Mouse (Mus musculus) neural tube, embryonic 10.5 days (tissue): Measurements from ENCODE around the gene Patj.

Experiments used
- DNase-seq: peaks from one replicate; pipeline ENCODE4 v3.0.0-alpha.2; 2017; ENCODE audit warnings: low spot score; ENCODE audit errors: extremely low spot score

Gene Patj

DNA sequence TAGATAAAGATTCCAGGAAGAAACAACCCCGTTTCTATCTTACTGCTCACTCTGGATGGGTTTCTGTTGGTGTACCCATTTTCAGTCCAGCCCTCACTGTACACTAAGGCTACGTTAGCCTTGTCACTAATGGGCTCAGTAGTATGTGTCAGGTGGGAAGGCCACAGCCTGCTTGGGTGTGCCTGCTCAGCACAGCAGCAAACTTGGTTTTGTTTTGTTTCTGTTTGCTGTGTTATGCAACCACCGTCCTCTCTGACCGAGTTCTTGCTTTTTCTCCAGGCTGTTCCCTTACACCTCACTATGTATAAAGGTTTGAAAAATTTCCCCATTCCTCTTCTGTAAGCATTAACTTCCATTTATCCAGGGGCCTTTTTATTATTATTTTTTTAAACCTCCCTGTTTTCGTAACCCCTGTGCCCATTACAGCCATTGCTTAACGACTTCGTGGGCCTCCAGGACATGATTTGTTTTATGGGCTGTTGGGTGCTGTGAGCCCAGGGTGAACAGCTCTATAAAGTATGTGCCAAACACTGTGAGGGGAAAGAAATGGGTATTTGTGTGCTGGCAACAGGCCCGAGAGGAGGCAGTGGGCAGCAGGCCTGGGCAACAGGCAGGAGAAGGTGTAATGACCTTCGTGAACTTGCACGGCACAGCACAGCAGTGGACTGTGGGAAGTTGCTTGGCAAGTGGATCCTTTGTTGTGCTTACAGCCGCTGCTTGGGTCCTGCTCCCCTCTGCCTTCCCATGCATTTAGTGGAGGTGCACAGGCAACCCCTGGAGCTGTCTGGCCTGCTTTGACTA is 113.1 kb downstream of the Patj start:
- DNase-seq: no peak

DNA sequence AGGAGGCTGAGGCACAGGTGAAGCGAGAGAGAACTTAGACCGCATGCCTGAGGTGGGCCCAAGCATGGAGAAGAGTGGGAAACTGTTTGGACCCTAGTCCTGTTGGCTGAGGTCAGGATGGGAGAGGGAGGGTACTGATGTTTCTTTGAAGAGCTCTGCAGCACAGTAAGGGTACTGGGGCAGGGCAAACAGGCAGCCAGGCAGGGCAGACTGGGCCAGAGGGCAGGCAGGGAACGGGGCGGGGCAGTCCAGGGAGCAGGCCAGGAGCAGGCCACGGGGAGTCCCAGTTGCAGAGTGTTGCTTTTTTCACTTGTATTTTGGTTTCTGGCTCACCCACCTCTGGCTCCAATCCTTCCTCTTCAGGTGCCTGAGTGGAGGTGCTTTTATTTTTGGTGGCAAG is 114.4 kb downstream of the Patj start:
- no peak for DNase-seq

DNA sequence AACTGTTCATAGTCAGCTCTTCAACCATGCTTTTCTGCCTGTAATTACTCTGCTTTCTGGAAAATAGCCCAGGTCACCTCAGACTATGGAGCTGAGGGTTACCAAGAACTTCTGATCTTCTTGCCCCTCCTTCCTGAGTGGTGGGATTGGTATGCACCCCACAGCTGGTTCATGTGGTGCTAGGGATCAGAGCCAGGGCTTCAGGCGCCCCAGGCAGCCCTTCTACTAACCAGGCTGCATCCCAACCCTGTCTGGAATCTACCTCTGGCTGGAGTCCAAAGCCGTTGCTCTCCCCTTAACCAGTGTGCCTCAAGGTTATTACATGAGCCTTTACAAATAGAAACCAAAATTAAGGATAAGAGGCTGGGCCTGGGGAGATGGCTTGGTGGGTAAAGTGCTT is 115.7 kb downstream of the Patj start:
- no peak for DNase-seq

DNA sequence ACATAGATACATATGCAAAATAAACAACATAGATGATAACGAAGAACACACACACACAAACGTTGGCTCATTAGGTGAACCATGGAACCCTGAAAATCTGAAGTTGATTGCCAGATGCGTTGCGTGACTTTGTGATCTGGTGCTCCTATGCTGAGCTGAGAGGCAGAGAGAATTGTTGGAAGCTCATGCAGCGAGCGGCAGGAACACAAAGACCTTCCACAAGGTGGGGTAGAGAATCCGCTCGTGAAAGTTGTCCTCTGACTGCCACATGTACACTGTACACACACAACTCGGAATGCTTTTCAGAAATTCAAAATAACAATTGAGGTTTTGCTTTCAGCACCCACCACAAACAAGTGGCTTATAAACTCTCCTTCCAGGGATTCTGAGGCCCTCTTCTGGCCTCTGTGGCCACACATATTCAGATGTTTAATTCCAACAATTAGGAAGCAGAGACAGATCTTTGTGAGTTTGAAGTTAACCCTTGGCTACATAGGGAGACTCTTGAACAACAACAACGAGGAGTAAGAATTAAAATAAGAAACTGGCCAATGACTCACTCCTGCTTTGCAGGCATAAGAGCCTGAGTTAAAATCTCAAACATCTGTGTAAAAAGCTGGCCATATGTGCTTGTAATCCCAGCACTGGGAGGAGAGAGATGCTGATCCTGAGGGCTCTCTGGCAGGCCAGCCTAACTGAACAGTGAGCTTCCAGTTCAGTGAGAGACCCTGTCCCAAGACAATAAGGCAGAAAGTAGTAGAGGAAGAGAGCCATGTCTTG is 116.6 kb downstream of the Patj start:
- DNase-seq: no peak

DNA sequence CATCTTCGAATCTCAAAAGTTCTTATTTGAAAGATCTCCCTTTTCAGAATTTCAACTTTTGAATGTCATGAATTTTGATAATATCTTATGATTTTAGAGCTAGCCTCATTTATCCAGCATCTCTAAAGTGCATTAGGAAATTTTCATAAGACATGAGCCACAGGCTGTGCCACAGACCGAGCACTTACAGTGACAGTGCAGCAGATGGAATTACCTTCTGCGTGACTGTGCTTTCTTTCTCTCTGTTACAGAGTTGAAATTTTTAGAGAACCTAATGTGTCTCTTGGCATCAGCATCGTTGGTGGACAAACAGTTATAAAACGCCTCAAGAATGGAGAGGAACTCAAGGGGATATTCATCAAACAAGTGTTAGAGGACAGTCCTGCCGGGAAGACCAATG is 124.9 kb downstream of the Patj start:
- no peak for DNase-seq

DNA sequence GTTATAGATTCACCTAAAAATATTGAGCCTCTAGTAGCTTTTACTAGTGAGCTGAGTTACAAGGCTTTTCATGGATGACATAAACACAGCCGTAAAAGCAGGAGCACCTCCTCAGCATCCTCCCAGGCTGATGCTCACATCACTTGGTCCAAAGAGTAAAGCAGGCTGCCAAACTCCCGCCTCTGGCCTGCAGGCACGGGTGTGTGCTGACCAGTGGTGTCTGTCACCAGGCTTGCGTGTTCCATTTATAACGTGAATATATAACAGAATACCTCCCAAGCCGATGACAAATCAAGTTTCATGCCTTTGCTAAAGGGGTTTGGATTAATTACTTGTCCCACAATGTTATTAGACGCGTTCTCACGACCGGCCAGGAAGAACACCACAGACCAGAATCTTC is 128.9 kb downstream of the Patj start:
- no peak for DNase-seq

DNA sequence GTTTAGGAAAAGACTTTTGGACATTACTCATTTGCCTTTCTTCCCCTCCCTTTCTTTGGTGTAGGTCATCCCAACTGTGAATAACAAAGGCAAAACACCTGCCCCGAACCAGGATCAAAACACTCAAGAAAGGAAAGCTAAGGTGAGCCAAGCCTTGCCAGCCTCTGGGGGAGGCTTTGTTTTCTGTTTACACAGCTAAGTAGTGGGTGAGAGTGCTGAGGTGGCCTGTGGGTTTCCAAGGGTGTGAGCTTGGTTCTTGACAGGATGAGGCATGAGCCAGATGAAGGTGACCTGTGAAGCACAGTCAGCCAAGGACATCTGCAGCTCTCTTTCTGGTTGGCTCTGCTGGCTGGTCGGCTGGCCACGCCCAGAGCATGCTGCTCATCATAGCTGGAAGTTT is 139.9 kb downstream of the Patj start:
- no peak for DNase-seq

DNA sequence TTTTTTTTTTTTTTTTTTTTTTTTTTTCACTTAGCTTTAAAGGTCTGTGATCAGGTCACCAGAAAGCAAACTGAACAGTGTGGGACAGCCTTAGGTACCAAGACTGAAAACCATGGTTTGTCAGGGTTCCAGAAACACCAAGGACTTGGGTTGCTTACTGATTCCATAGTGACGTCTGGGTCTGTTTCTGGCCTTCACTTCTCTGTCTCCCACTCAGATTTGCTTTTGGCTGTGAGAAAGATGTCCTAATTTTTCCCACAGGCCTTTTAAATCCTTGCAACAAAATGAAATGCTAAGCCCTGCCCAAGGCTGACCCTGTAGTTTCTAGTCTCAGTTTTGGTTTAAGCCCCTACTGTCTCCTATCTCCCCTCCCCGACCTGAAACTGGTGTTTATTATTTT is 146.0 kb downstream of the Patj start:
- DNase-seq: no peak

DNA sequence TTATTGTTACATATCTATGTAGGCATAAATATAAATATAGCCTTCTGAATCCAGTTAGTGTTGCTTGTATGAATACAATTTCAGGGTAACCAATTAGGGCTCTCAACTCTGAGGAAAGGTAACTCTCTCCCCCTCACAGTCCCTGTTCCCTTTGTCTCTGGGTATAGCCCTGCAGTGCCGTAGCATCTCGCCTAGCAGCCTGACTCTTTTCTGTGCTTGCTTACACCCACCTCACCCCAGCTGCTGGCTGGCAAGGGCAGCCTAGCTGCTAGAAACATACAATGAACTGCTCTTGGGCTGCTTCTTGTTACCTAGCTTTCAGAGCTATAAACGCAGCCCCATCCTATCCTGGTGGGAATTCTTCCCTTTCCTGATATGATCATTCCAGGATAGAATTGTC is 147.4 kb downstream of the Patj start:
- DNase-seq: no peak

DNA sequence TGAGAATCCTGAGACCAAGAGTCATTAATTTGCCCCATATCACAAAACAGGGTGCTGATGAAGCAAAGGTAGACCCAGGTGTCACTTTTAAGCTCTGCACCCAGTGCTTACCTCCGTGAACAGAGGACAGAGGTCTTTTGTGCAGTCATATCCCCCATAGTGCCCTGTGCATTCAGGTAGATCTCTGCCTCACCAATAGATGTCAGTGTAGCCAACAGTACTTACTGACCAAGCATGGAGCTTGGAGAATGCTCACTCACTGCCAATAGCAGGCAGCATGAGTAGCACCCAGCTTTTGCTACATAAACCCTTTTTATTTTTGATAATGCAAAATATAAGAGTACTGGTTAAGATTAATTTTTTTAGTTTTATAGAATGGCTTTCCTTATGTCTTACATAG is 149.8 kb downstream of the Patj start:
- DNase-seq: no peak

DNA sequence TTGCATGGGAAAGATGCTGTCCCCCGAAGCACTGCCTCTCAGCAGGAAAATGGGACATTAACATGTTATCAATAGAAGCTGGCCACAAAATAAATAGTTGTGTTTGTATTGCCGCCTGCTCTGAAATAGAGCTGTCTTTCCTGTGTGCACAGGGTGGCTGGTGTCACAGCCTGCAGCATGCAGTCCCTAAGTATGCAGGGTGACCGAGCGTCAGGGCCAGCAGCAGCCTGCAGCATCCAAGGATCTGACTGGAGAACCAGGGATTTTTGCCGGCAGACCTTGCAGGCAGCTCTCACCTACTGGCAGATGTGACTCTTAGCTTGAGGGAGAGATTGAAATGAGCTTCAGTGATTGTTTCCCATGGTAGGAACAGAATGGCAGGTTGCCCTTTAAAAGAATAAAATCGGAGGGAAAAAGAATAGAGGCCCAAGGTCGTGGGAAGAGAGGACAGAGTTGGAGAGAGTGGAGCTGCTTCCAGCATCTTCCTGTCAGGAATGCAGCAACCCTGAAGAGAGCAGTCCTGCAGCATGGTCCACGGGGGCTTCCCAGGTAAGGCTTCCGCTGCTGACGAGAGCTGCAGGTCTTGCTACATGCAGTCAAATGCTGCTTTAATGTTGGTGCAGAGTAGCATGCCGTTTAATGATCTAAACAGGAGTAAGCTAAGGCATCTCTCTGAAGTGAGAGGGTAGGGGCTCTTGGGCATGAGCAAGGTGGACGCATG is 151.0 kb downstream of the Patj start:
- DNase-seq: no peak

DNA sequence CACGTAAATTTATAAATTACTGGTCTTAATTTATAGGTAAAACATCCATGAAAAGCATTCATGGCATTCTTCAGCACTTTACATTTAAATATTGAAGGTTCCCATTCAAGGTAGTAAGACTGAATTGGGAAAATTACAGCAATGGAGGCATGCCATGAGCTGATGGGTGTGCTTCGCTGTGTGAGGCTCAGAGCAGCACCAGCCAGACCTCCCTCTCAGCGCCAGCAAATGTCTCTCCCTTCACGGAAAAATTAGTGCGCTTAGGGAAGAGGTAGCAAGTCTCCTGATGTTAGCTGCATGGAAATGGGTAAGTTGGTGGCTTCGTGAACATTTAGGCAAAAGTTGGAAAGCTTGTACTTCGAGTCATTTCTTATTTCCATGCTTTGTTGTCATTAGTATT is 153.9 kb downstream of the Patj start:
- no peak for DNase-seq

DNA sequence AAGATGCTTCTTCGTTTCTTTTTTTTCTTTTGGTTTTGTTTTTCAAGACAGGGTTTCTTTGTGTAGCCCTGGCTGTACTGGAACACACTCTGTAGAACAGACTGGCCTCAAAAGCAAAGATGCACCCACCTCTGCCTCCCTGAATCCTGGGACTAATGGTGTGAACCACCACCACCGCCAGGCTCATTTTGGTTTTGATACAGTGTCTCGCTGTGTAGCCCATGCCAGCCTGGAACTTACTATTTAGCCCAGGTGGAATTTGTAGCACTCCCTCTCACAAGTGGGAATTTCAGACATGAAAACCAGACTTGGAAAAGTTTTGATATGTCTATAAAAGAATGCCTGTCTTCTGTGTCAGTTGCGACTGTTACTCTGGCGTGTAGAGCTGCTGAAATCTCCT is 154.5 kb downstream of the Patj start:
- no peak for DNase-seq

DNA sequence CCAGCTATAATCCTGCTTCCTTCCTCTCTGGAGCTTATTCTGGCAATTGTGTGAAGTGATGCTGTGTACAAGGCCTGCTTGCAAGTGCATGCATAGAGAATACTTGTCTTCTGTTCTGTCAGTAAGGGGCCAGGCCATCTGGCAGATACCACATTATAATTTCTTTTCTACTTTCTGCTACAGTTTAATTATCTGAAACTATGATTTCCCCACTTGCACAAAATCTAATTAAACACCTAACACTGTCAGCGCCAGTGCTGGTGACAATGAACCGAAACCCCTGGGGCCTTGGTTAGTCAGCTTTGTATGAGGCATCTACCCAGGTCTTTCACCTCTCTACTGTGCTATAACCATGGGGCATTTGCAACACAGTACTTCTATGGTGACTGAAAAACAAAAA is 160.1 kb downstream of the Patj start:
- no peak for DNase-seq

DNA sequence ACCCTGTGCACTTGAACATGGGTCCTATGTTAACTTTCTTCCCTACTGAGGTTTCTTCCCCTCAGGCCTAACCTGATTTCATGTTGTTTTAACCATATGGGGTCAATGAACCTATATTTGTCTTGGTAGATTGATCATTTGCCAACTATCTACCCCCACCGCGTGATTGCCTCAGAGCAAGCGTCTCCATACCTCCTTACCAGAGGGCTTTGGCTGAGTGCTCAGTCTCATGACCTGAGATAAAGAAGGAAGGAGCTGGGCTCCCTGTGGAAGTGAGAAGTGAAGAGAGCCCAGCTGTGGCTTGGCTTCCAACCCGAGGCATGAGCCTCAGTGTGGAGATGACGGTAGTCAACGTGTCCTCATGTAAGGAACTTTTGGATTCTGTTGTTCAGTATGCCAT is 160.9 kb downstream of the Patj start:
- DNase-seq: no peak

DNA sequence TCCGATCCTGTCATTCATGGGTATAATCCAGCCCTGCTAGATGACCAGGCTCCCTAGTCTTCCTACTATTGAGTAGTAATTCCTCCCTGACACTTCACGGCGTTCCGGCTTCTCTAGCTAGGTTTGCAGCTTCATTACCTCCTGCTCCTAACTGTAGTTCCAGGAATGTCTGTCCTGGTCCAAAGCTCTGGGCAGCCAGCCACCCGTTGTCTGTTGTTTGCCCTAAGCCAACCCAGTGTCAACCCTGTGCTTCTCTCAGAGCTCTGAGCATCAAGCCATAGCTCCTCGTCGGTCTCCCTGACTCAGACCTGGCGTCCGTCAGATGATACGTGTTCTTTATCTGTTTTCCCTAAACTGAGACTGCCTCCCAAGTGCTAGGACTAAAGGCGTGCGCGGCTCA is 161.6 kb downstream of the Patj start:
- no peak for DNase-seq

DNA sequence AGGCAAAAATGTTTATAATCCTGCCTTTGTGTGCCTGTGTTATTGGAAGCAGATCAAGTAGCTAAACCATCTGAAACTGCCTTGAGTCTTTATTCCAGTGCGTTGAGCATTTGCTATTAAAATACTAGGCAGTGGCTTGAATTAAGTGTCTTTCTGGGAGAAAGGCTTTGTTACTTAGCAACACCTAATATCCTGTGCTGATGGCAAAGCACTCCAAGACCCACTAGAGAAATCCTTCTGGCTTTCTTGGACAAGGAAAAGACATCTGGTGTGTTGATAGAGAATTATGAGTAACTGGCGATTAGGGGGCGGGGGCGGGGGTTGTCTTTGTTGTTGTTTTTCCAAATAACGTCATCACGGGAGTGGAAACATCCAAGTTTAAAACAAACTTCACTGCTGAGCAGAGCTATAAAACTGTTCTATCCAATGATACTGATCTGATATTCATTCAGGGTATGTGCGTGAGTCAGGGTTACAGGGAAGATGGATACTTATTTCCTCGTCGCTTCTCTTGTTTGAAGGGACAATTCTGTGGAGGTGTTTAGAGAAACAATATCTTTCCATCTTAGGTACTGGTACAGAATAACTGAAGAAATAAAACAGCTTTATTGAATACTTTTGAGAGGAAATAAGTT is 164.7 kb downstream of the Patj start:
- no peak for DNase-seq

DNA sequence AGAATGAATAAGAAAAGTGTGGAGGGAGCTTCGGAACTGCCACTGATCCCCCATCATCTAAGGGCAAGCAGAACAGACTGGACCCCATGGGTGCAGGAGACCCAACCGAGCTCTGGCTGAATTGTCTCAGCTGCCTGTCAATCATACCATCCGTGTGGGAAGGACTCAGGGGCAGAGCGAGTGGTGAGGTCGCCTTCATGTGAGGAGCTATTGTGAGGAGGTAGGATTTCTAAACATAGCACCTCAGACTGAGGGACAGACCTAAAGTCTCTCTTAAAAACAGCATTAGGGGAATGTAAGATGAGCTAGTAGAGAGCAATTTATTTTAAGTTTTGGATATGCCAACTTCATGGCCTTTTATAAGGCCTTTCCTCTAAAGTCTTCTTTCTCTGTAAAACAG is 167.5 kb downstream of the Patj start:
- DNase-seq: no peak

DNA sequence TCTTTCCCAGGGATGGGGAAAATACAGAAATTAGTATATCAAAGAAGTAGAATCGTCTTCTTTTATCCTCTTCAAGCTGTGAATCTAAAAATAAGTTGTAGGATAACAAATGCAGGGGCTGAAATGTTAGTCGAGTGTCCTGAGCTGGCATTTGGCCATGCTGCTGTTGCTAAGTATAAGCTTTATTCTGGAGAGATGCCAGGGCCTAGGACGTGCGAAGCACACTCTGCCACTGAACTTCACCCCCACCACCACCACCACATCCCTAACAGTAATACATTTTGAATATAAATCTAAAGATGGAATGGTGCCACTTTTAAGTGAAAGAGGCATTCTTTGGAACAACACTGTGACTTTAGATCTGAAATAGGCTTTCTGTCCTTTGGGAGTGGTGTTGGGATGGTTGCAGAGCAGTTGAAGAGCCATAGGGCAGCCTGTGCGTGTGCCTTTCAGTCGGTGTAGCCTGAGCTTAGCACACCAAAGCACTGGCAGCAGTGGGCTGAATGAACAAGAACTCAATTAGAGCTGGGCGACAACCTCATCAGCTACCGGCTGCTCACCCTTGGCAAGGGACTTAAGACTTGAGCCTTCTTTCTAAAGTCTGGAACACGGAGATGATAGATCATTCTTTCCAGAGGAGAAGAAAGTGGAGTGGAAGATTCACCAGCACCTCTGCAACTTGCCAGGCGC is 168.1 kb downstream of the Patj start:
- DNase-seq: no peak

DNA sequence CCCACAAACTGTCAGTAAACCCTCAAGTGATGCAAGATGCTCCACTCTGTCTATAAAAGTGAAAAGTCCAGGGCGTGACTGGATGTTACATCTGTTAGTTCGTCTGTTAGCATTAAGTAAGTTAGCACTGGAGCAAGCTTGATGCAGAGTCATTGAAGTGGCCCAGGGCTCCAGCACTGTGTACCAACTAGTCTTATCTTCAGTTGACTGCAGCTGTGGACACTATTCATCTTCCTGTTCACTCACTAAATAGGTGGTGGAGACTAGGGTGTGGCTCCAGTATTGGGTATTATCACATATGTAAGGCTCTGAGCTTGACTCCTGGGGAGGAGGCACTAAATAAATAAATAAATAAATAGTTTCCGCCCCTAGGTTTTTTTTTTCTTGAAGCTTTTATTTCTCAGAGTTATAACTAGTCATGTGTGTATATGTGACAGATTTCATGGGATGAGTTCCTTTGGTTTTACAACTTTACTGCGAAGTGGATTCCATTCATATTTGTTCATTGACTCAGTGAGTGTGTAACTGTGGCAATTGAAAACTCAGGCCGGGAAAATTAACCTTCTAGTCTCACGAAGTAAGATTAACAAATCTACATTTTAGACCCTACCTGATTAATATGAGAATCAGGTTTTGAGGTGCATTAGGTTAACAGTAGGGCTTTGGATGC is 168.7 kb downstream of the Patj start:
- no peak for DNase-seq

DNA sequence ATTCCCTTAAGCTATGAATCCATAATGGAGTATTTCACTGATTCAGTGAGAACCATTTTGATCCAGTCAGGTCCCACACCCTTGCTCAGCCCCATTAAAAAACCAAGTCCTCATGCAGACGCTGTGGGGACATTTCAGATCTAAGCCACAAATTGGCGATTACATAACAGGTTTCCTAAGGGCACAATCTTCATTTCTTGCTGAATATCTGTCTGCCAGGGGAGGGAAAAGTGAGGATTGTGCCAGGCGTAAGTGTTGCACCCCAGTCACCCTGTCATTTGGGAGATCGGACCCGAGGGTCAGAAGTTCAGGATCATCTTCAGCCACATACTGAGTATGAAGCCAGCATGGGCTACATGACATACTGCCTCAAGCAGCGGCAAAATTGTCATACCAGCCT is 171.2 kb downstream of the Patj start:
- no peak for DNase-seq
